Mouse (Mus musculus) kidney, postnatal 10 days (tissue): Measurements from ENCODE around the gene Akt2.

Source experiments
- DNase-seq: peaks from one replicate; pipeline ENCODE4 v3.0.0; 2021; ENCODE audit warnings: mixed read lengths

Gene Akt2

DNA sequence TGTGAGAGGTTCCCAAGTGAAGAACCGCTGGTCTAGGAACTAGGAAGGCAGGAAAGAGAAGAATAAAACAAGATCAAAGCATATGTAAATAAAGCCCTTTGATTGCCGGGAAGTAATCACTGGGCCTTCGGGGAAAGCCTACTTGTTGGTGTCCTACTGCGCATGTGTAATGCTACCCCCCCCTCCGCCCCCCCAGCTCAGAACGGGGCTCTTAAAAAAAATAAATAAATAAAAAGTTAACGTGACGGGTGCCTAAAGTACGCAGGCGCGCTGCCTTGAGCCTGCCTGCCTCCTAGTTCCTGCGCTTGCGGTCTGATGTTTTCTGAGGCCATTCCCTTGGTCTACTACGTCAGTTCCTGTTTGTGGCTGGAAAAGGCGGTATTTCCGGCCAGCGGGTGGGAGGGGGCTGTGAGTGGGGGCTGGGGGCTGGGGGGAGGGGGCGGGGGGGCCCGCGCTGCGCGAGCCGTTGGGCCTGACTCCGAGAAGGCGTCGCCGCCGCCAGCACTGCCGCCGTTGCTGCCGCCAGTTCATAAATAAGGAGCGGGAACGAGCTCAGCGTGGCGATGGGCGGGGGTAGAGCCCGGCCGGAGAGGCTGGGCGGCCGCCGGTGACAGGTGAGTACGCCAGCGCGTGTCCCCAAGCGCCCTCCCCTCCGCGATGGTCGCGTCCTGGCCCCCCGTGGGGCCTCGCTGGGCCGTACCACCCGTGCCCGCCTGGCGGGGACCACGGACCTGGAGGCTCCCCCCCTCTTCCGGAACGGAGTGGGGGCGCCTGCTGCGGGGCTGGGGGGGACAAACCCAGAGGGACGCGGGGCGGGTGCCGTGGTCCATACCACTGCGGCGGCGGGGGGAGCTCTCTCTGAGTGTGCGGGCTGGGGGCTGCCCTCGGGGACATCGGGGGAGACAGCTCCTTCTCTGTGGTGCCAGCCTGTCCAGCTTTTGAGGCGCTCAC, at the start of gene Akt2:
Akt2 (plus strand) TSS at position 287 of the 951 bp plus-strand sequence.
- DNase-seq, result peak; percentile 94

DNA sequence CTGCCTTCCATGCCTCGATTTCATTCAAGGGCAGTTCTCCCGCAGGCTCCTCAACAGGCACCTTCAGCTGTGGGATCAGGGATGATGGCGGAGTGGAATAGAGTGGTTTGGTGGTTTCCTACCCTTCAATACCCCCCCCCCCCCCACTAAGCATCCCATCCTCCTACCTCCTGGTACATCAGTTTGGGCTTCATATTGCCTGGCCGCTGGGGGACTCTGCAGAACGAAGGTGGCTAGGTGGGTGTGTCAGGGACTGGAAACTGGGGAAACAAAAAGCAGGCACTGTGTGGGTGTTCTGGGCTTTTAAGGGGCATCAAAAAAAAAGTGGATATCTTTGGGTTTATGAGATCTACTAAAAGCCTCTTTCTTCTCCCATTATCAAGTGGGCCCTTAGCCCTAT, 49.4 kb upstream of the Akt2 start:
- no peak for DNase-seq

DNA sequence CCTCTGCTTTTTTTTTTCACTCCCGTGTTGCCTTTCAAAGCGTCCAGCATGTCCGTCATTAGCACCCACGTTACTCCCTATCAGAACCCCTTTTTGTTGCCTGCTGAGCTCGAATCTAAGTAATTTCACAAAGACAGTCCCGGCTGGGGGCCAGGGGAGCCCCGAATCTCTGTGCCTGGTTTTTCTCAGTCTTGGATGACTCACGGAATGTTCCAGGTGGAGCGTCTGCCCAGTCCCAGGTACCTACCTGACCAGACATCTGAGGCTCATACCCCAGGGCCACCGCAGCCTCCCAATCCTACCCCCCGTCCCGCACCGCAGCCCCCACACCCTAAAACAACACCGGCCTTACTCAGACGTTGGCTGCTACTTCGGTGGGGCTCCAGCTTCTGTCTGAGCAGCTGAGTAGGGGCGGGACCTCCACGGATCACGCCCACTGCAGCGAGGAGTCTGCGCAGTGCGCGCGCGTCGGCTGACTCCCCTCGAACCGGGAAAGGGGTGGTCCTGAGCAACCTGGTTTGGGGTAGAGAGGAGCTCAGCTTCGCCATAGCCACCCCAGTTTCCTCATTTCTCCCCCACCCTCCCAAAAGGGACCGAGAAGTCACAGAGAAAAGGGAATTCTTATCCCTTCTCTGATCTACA, 48.8 kb upstream of the Akt2 start:
- peak; percentile 90 for DNase-seq

DNA sequence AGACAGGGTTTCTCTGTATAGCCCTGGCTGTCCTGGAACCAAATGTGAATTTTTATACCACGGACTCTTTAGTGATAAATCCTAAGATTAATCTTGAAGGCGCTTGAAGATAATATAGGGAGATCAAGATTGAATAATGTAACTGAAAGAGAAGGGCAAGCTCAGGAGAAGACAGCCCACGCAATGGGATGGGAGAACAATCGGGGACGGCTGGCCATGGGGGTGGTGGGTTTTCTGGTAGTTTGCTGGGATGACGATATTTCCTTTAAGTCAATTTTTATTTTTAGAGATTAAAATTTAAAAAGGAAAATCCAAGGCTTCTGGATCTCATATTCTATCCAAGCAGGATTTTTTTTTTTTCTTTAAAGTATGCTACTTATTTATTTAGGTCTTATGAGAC, 48.3 kb upstream of the Akt2 start:
- DNase-seq, result no peak

DNA sequence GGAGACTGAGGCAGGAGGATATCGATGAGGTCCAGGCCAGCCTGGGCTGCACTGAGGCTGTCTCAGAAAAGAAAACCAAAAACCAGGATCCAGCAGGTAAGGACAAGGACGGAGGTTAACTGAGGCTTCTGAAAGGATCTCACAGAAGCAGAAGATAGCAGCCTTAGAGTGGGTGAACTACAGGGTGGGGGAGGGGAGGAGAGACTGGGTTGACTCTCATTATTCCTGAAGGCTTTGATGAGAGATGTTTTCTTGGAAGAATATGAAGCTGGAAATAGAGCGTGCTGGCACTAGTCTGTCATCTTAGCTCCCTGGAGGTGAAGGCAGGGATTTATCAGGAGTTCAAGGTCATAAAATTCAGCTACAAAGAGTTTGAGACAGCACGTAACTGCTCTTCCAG, 47.5 kb upstream of the Akt2 start:
- no peak for DNase-seq

DNA sequence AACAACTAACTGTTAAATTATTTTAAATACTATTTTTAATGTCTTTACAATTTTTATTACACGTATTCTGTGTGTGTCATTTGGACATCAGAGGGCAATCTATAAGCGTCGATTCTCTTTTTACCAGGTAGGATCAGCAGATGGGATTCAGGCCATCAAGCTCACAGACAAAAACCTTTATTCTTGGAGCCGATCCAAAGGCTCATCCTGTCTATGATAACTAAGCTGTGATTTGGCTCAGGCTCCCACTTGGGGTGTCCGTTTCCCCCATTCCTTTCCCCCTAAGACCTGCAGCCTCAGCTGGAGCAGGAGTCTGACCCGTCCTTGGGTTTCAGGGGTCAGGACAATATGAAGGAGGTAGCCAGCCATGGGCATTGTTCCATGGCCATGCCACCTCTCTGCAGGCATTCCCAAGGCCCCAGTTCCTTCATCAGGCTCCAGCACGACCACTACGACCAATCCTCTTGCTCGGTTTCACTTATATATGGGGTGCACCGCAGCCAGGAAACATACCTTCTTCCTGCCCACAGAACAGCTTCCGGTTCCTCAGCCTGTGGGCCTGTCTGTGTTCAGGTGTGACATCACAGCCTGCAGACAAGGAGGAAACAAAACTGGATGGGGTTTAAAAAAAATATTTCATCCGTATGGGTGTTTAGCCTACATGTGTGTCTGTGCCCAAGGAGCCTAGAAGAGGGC, 46.5 kb upstream of the Akt2 start:
- DNase-seq, result no peak

DNA sequence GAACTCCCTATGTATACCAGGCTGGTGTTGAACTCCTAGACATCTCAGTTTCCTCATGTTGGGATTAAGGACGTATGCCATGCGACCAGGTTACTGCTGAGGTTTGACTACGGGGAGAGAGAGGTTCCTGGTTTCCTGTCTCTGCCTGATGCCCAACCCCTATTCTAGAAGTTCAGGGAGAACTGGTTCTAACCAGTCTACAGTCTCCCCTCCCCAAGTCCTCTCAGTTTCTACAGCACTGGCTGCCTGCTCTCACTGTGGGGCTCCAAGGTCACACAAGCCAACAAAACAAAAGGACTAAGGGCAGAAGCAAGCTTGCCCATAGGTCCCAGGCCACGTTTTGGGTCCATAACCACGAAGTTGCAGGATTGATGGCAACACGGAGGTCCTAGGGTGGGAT, 41.8 kb upstream of the Akt2 start:
- DNase-seq, result no peak

DNA sequence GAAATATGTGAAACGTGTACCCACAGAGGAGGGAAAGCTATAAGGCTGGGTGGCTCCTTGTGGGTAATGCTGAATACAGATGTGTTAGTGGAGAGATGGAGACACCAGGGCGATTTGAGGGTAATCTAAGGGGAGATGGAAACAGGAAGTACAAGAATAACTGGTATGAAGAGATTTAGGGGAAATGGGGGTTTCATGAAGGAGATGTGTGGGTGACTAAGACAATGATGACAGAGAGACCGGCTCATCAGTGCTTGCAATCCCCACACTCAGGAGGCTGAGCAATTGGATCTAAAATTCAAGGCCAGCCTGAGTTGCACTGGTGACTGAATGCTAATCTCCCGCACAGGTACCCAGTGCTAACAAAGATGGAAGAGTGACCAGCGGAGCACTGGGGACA, 39.3 kb upstream of the Akt2 start:
- no peak for DNase-seq

DNA sequence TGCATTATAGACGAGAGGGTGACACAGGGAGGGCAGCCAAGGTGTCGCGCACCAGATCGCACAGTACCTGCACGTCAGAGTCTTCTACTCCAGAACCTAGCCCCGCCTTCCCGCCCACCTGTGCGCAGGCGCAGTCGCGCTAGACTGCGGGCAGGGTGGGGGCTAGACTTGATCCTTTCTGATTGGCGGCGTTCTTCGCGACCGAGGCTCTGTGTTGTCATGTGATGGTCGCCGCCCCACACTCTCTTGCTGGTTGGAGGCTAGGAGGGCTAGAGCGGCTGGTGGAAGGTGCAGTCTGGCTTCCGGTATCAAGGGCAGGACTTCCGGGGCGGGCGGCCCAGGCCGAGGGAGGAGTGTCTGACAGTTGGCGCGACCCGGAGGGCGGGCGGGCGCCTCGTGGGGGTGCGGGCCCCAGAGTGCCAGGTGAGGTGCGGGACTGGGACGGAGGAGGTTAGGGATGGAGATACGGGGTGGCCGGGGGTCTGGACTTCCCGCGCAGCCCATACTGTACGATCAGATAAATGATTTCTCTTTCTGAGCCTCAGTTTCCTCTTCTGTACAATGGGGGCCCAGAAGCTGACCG, 38.3 kb upstream of the Akt2 start, which contains the start of the genes Pld3 and 2310022A10Rik:
Pld3 (minus strand) TSS at position 288 of the 583 bp plus-strand sequence.
2310022A10Rik (plus strand) TSS at position 303 of the 583 bp plus-strand sequence.
- DNase-seq, result peak; percentile 96

DNA sequence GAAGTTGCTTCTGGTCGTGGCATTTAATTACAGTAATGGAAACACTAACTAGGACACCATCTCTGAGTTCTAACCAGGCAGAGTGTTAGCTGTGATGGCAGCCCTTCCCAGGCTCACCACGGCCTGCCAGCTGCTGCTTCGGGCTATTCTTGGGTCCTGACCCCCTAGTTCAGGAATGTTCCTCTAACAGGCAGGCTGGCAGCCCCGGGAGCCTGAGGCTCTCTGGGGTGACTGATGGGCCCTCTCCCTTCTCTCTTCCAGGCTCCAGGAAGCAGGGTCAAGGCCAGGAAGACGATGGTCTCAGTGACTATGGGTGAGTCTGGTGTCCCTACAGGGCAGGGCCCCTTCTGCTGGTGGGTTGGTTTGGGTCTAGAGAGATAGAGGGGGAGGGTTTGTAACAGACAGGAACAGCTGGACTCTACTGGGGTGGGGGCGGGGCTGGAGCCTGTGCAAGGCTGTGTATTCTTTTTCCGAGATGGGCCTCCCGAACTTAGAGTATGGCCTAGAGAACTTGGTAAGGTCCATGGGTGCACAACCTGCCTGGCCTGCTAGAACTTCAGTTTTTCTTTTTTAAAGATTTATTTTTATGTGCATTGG, 31.0 kb upstream of the Akt2 start:
- no peak for DNase-seq

DNA sequence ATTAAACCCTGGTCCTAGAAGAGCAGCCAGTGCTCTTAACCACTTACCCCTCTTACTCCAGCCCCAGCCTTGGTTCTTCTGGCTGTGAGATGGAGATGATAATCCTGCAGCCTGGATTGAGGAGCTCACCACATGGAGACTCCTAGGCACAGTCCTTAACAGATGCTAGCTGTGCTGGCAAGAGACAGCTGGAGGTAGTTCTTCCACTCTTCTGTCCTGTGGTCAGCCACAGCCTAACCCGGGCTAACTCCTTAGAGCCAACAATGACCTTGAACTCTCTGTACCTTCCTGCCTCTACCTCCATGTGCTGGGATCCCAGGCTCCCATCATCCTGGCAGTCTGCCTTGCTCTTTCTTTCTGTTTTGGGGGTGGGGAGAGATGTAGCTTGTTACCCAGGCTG, 30.4 kb upstream of the Akt2 start:
- no peak for DNase-seq

DNA sequence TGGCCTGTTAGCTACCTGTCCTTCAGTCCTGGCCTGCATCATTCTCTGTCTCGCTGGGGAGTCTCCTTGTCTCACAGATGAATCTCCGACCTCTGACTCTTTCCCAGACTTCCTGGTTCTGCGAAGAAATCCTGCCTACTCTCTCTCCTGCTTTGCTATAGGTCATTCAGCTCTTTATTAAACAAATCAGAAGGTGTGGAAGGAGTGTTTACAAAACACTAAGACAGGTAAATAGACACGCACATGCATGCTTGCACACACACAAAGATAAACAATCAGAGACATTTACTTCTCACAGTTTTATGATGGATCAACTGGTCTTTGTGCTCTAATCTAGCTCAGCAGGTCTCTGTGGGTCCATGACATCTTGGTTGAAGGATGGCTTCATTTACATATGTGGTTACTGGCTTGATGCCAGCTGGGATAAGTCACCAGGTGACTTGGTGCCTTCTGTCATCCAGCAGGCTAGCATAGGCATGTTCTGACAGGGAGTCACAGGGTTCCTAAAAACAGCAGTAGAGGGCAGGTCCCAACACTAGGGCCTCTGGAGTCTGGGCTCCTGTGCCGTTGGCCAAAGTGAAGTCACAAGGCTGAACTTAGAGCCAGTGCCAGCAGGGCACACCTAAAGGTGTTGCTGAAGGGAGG, 21.6 kb upstream of the Akt2 start:
- no peak for DNase-seq

DNA sequence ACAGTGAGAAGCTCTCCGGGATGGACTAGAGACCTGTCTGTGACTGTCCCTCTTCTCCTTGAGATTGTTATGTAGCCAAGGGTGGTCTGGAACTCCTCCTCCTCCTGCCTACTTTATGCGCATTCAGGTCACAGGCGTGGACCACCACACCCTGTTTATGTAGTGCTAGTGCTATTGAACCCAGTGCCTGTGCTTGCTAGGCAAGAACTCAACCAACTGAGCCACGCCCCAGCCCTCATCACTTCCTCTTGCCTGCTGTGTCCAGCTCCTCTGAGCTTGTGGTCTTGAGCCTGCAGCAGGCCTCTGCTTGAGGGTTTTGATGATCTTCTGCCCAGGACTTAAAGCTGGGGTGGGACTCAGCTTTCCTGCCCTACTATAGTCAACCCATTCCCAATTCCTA, 19.2 kb upstream of the Akt2 start:
- no peak for DNase-seq

DNA sequence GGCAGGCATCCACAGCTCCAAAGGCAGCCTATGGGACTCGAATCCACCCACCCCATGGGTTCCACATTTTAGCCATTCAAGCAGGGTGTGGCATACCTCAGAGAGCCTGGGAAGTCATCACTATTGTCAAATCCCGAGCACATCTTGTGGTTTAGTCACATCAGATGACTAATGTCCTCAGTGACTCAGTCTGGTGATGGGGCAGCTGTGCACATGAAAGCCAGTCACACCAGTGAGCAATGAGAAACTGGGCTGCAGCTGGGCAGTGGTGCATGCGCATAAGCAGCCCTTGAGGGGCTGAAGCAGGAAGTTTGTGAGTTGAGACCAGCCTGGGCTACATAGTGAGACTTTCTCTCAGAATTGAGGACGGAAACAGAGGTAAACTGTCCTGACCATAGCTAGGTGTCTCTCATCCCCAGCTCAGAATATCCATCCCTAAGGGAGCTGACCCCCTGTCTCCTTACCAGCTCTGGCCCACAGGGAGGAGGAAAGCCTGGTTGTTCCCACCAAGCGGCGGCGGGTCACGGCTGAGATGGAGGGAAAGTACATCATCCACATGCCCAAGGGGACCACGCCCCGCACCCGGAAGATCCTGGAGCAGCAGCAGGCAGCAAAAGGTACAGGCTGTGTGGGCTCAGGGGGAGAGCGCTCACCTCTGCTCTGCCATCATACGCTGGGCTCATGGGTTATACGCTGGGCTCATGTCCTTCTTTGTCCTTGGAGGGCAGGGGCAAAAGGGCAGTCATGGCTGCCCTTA, 17.1 kb upstream of the Akt2 start:
- DNase-seq, result no peak

DNA sequence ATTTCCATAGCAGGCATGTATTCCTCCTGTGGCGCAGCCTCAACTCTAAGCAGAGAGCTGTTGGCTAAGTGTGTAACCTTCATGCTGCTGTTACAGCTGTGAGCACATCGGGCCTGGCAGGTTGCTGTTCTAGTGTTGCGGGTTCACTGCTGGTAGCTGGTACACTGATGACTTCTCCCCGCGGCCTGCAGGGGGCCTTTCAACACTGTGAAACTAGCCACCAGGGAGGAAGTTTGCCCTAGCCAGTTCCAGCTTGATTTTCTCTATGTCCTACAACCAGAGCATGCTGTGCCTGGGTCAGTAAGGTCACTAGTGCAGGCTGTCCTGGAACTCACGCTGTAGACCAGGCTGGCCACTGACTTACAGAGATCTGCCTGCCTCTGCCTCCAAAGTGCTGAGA, 14.4 kb upstream of the Akt2 start:
- peak; percentile 54 for DNase-seq

DNA sequence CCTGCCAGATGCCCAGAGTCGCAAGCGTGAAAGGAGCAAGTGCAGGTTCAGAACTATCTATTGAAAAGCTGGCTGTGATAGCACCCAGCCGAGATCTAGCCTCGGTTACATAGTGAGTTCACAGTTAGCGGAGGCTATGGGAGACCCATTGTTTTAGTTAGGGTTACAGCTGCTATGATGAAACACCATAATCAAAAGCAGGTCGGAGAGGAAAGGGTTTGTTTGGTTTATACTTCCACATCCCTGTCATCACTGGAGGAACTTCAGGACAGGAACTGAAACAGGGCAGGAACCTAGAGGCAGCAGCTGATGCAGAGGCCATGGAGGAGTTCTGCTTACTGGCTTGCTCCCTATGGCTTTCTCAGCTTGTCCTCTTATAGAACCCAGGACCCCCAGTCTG, 13.8 kb upstream of the Akt2 start:
- no peak for DNase-seq

DNA sequence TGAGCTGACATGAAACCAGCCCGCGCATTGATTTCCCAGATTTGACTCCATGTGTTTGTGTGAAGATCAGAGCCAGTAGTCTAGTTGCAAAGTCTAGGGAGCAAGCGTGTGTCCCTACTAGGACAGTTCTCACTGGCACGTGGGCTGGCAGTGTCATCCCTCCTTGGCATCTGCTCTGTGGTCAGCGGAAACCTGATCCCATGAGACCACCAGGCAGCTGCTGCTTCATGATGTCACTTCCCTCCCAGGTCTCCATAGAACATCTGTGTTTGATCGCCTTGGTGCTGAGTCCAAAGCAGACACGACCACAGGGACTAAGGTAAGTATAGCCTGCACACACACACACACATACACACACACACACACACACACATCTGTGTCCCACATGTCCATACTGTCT, 12.9 kb upstream of the Akt2 start:
- no peak for DNase-seq

DNA sequence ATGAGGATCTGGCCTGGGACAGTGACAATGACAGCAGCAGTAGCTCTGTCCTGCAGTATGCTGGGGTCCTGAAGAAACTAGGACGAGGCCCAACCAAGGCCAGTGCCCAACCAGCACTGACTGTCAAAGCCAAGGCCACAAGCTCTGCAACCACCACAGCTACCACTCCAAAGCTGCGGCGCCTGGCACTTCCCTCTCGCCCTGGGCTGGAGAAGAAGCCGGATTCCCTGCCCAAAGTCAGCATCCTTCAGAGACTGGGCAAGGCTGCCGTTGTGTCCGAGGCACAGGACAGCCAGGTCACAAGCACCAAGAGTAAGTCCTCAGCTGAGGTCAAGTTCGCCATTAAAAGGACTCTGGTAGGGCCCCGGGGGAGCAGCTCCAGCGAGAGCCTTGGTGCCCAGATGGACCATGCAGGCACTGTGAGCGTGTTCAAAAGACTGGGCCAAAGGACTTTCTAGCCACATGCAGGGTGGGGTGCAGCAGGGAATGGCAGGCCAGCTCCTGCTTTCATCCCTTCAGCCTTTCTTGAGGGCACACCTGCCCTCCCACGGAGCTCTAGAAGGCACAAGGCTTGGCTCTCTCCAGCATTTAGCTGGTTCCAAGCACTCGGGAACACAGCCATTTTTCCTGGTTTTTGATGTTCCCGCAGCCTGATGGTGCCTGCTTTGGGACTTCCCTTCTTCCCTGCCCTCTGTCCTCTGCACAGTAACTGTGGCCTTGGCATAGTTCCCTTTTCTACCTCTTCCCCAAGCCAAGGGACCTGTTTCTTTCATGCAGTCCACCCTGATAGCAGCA, 10.8 kb upstream of the Akt2 start:
- no peak for DNase-seq

DNA sequence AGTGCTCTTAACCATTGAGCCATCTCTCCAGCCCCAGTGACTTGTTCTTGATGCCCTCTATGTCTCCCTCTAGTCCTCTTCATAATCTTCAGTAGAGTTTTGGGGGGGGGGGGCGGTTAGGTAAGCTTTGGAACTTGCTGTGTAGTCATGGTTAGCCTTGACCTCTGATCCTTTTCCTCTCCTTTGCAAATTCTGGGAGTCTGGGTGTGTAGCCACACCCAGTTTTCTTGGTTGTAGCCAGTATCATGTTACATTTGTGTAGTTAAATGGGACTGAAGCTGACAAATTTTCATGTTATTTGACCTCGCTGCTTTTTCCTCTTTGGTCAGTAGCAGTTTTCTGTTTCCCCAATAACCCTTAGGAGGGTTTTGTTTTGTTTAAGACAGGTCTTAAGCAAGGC, 4.5 kb upstream of the Akt2 start:
- no peak for DNase-seq

DNA sequence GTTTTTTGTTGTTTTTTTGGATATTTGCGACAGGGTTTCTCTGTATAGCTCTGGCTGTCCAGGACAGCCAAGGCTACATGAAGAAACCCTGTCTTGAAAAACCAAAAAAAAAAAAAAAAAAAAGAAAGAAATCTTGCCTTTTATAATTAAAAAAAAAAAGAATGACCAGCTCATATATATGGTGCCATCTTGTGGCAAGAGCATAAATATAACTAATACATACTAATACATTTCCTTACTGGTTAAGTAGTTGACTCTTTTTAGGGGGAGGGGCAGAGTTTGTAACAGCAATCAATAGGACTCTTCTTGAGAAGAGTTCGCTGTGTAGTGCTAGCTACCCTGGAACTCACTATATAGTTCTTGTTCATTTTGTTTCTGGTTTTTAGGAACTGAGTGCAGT, 3.6 kb upstream of the Akt2 start:
- DNase-seq, result no peak

DNA sequence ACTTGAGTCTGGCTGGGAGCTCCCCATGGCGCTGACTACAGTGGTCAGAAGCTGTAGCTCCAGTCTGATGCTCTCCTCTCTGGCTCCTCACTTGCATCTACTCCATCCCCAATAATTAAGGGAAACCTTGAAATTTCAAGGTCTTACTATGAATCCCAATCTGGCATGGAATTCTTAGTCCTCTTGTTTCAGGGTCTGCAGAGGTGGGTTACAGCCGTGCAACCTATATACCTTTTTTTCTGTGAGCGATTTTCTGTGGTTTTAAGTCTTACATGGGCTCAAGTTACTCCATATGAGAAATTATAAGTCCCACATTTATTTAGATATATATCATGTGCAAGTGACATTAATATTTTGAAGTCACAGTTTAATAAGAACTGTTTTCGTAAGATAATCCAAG, 1.3 kb upstream of the Akt2 start:
- no peak for DNase-seq
